Comparison of ENCODE assay signal across 10 mouse cellular contexts in genomic region chr8:44525915-44526314, GRCm38 (mm10).
DNase-seq lines count a peak whose midpoint lies in the region; ATAC-seq and TF ChIP-seq lines count a peak whose summit lies in the region.
"Had no signal": no experiment of that assay in that cellular context is flagged by ENCODE, and none has a peak within 500 bp of the region (broad histone marks: within the 10 kb centered on the region; RNA-seq: fewer than 3 reads in every experiment).

No protein-coding gene starts in this region.

- ATAC-seq in kidney, embryonic 16.5 days (ENCODE audit: low FRiP score, low TSS enrichment): no peak
- ATAC-seq in heart, embryonic 16.5 days (replicated peaks; ENCODE audit: extremely low read depth, insufficient read depth, low FRiP score): peak; percentile 73
- no peak for ATAC-seq in intestine, postnatal 0 days
- ATAC-seq in CD4-positive, CD25-positive, alpha-beta regulatory T cell, adult 4 months: no peak
- ATAC-seq: forebrain, embryonic 14.5 days had no signal

- TF ChIP-seq CTCF in intestine, postnatal 0 days (IDR thresholded peaks at IDR 0.05; ENCODE audit: low read depth): no peak

- H3K4me2 ChIP-seq in kidney, embryonic 16.5 days (replicated peaks; ENCODE audit: low read depth, low read length): no peak overlapping the region
- no peak overlapping the region for H3K4me2 ChIP-seq in heart, embryonic 16.5 days (ENCODE audit: low read depth, low read length)
- H3K4me2 ChIP-seq in intestine, postnatal 0 days (replicated peaks; ENCODE audit: low read depth): no peak overlapping the region
- H3K4me2 ChIP-seq: limb, embryonic 12.5 days had no signal

- peak; percentile 7 for DNase-seq in kidney, adult 18-20 months
- DNase-seq in adrenal gland, postnatal 25 days: peak; percentile 48
- peak; percentile 22 for DNase-seq in lung, postnatal 10 days
- DNase-seq in hindbrain, embryonic 10.5 days (ENCODE audit: low spot score): no peak

- no peaks in the 10 kb centered on the region for H3K9me3 ChIP-seq in kidney, embryonic 16.5 days (ENCODE audit: low read length)
- H3K9me3 ChIP-seq in heart, embryonic 16.5 days (replicated peaks; ENCODE audit: control insufficient read depth, low read length): no peaks in the 10 kb centered on the region
- no peaks in the 10 kb centered on the region for H3K9me3 ChIP-seq in intestine, postnatal 0 days (ENCODE audit: control insufficient read depth)
- no peaks in the 10 kb centered on the region for H3K9me3 ChIP-seq in hindbrain, embryonic 10.5 days
- H3K9me3 ChIP-seq: limb, embryonic 12.5 days had no signal

- H3K4me1 ChIP-seq in kidney, embryonic 16.5 days (ENCODE audit: insufficient read depth, low read length): no peaks in the 10 kb centered on the region
- peaks cover 9% of the 10 kb centered on the region for H3K4me1 ChIP-seq in heart, embryonic 16.5 days (ENCODE audit: control insufficient read depth, insufficient read depth, low read length)
- no peaks in the 10 kb centered on the region for H3K4me1 ChIP-seq in intestine, postnatal 0 days (replicated peaks; ENCODE audit: control insufficient read depth, insufficient read depth, low read length)
- H3K4me1 ChIP-seq in hindbrain, embryonic 10.5 days (replicated peaks): no peaks in the 10 kb centered on the region
- H3K4me1 ChIP-seq: limb, embryonic 12.5 days had no signal

- no peak overlapping the region for H3K27ac ChIP-seq in kidney, embryonic 16.5 days (ENCODE audit: low read length)
- H3K27ac ChIP-seq in heart, embryonic 16.5 days (ENCODE audit: low read length): peak overlapping the region; percentile 61
- H3K27ac ChIP-seq in intestine, postnatal 0 days (ENCODE audit: low read depth, low read length): no peak overlapping the region
- no peak overlapping the region for H3K27ac ChIP-seq in hindbrain, embryonic 10.5 days
- H3K27ac ChIP-seq: limb, embryonic 12.5 days had no signal

- H3K9ac ChIP-seq in kidney, embryonic 16.5 days (replicated peaks; ENCODE audit: low read length): no peak overlapping the region
- no peak overlapping the region for H3K9ac ChIP-seq in heart, embryonic 16.5 days (ENCODE audit: low read length)
- H3K9ac ChIP-seq in intestine, postnatal 0 days (ENCODE audit: low read depth, low read length): no peak overlapping the region
- H3K9ac ChIP-seq: limb, embryonic 12.5 days had no signal

- H3K36me3 ChIP-seq in kidney, embryonic 16.5 days (ENCODE audit: insufficient read depth, low read length): no peaks in the 10 kb centered on the region
- no peaks in the 10 kb centered on the region for H3K36me3 ChIP-seq in heart, embryonic 16.5 days (ENCODE audit: control insufficient read depth, insufficient read depth)
- no peaks in the 10 kb centered on the region for H3K36me3 ChIP-seq in intestine, postnatal 0 days (ENCODE audit: control insufficient read depth, insufficient read depth)
- H3K36me3 ChIP-seq in hindbrain, embryonic 10.5 days: no peaks in the 10 kb centered on the region
- H3K36me3 ChIP-seq: limb, embryonic 12.5 days had no signal

- no peaks in the 10 kb centered on the region for H3K27me3 ChIP-seq in kidney, embryonic 16.5 days (ENCODE audit: insufficient read depth, low read length)
- H3K27me3 ChIP-seq in heart, embryonic 16.5 days (ENCODE audit: control insufficient read depth, insufficient read depth, low read length): no peaks in the 10 kb centered on the region
- no peaks in the 10 kb centered on the region for H3K27me3 ChIP-seq in intestine, postnatal 0 days (replicated peaks; ENCODE audit: control insufficient read depth, insufficient read depth, low read length)
- H3K27me3 ChIP-seq in hindbrain, embryonic 10.5 days (ENCODE audit: insufficient read depth, poor library complexity, severe bottlenecking): no peaks in the 10 kb centered on the region
- H3K27me3 ChIP-seq: limb, embryonic 12.5 days had no signal

- no peak overlapping the region for H3K4me3 ChIP-seq in kidney, embryonic 16.5 days (ENCODE audit: low read length)
- H3K4me3 ChIP-seq in heart, embryonic 16.5 days (ENCODE audit: low read length): no peak overlapping the region
- no peak overlapping the region for H3K4me3 ChIP-seq in intestine, postnatal 0 days (ENCODE audit: low read depth, low read length)
- no peak overlapping the region for H3K4me3 ChIP-seq in hindbrain, embryonic 10.5 days
- H3K4me3 ChIP-seq: limb, embryonic 12.5 days had no signal
